Mouse (Mus musculus): ENCODE measurements around the gene Mex3a. TPM values are rescaled to one million over a fixed set of nuclear protein-coding genes. Genes with fewer than 3 reads are reported as not detected.

Mex3a gene
- total RNA-seq, 1 experiment from 2014 or later = 0.47 TPM

DNA sequence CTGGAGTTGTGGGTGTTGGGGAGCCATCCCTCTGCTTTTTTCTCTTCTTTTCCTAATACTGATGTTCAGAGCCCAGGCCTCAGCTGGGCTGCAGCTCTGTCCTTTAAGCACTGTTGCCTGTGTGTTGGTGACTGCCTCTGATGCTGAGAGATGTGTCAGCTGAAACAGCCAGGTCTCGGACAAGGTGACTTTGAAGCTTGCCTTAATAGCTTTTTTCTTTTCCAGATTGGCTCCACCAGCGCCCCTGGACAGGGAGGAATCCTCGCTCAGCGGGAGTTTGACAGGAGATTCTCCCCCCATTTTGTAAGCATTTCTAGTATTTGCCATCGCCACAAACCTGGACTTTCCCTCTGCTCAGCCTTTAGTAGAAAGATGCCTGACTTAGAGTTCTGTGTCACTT lies 54.4 kb downstream of the Mex3a start:
- ATAC-seq (ENCODE audit: extremely low read depth, insufficient number of reproducible peaks, low FRiP score, poor library complexity, severe bottlenecking) = no peak

GRCm38 (mm10) chr3:88590246-88590645 lies 58.1 kb downstream of the Mex3a start:
- ATAC-seq (ENCODE audit: extremely low read depth, insufficient number of reproducible peaks, low FRiP score, poor library complexity, severe bottlenecking) = no peak

Other genes starting within 250 kb of the Mex3a start
- not detected in 2 replicates for gene Gm38392, start 245.2 kb upstream of the Mex3a start, total RNA-seq (2017)
- gene Tsacc, start 235.4 kb upstream of the Mex3a start, total RNA-seq (2017) = 1.6 and 2.2 TPM in 2 replicates
- gene Cct3, start 235.3 kb upstream of the Mex3a start, total RNA-seq (2017) = 73.6 and 102 TPM in 2 replicates
- gene Glmp, start 207.4 kb upstream of the Mex3a start, total RNA-seq (2017) = 27.7 and 32.1 TPM in 2 replicates
- gene Tmem79, start 196.2 kb upstream of the Mex3a start, total RNA-seq (2017) = 0.61 TPM in 1 of 2 replicates, not detected in the other
- gene Smg5, start 196.1 kb upstream of the Mex3a start, total RNA-seq (2017) = 65.1 and 65.7 TPM in 2 replicates
- 0.49 TPM in 1 of 2 replicates, not detected in the other for gene Paqr6, start 167.8 kb upstream of the Mex3a start, total RNA-seq (2017)
- not detected in 2 replicates for gene Bglap3, start 159.7 kb upstream of the Mex3a start, total RNA-seq (2017)
- gene Bglap2, start 153.7 kb upstream of the Mex3a start, total RNA-seq (2017) = not detected in 2 replicates
- not detected in 2 replicates for gene Bglap, start 147.9 kb upstream of the Mex3a start, total RNA-seq (2017)
- 21.1 and 22.1 TPM in 2 replicates for gene Pmf1, start 122.1 kb upstream of the Mex3a start, total RNA-seq (2017)
- 20.9 and 26.2 TPM in 2 replicates for gene Slc25a44, start 107.3 kb upstream of the Mex3a start, total RNA-seq (2017)
- 161 and 176 TPM in 2 replicates for gene Sema4a, start 71.2 kb upstream of the Mex3a start, total RNA-seq (2017)
- gene Lmna, start 22.4 kb upstream of the Mex3a start, total RNA-seq (2017) = 8.1 and 9.4 TPM in 2 replicates
- gene Rab25, start 15.9 kb downstream of the Mex3a start, total RNA-seq (2017) = 0.47 and 1.1 TPM in 2 replicates
- 66.6 and 68.0 TPM in 2 replicates for gene Lamtor2, start 20.7 kb downstream of the Mex3a start, total RNA-seq (2017)
- gene Ubqln4, start 21.4 kb downstream of the Mex3a start, total RNA-seq (2017) = 25.3 and 26.3 TPM in 2 replicates
- gene Ssr2, start 43.5 kb downstream of the Mex3a start, total RNA-seq (2017) = 21.5 and 25.4 TPM in 2 replicates
- 144 and 164 TPM in 2 replicates for gene Arhgef2, start 73.6 kb downstream of the Mex3a start, total RNA-seq (2017)
- not detected in 2 replicates for gene Rxfp4, start 120.7 kb downstream of the Mex3a start, total RNA-seq (2017)
- 112 and 135 TPM in 2 replicates for gene Khdc4, start 153.4 kb downstream of the Mex3a start, total RNA-seq (2017)
- gene Rit1, start 184.4 kb downstream of the Mex3a start, total RNA-seq (2017) = 53.4 and 56.6 TPM in 2 replicates
- 9.5 and 11.1 TPM in 2 replicates for gene Syt11, start 242.8 kb downstream of the Mex3a start, total RNA-seq (2017)